Mouse (Mus musculus) gastrocnemius, postnatal 10 days (tissue): ENCODE measurements around the gene Pla2g12b. TPM values are rescaled to one million over a fixed set of nuclear protein-coding genes. Genes with fewer than 3 reads are reported as not detected.
"Not testable (repeated sequence)": the region's sequence is repeated elsewhere in the genome, so short reads cannot be mapped to it uniquely, and the experiment has no call there.

Source experiments
- DNase-seq: peaks from one replicate; pipeline ENCODE4 v3.0.0; 2021; ENCODE audit warnings: mixed read lengths
- long read RNA-seq, 2 experiments: library from polyadenylated mRNA; stranded (forward); transcript quantifications; one replicate each; pipeline ENCODE4 v2.0.0; 2021
- total RNA-seq, 2 experiments: library from RNA; stranded (reverse); gene quantifications; 2 replicates each; pipeline ENCODE4 v1.2.3; 2021

Pla2g12b gene
- under 1 TPM in 1 of 2 experiments, not detected in 1; 0.34 TPM for total RNA-seq
- long read RNA-seq, experiment 1 = 0 reads
- long read RNA-seq, experiment 2 = 0 reads

DNA sequence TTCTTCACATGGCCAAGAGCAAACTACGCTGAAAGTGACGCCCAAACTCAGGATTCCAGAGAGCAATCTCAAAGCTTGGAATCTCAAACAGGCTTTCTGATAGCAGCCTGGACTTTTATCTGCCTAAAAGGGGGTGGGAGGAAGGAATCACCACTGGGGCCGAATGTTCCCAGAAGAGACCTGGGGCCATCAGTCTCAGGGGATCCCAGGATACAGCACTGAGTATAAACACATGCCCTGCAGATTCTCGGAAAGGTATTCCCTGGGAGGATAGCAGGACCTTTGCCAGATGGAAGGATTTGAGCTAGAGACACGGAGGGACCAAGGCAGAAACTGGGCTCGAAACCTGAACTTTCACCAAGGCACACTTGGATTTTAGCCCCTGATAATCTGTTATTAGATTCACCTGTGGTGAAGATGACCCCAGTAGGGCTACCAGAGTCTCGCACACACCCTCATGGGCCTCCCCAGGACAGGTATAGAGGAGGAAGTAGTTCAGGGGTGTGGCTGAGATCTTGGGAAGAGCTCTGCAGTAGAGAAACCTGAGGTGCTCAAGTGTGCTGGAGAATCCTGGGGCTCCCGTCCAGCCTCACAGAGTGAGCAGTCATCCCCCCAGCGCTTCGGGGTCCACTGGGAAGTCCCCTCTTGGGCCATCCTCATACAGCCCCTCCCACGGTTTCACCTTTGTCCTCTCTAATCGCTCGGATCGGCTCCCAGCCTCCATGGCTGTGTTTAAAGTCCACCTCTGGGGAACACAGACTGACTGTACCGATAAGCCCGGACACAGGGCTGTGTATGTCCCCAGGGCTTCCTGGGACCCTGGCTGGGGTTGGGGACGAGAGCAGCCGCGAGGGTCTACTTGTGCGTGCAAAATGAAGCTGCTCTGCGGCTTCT lies at the start of gene Pla2g12b:
Gene Pla2g12b (plus strand): TSS at position 762 of the 894 bp plus-strand sequence.
- no peak for DNase-seq

DNA sequence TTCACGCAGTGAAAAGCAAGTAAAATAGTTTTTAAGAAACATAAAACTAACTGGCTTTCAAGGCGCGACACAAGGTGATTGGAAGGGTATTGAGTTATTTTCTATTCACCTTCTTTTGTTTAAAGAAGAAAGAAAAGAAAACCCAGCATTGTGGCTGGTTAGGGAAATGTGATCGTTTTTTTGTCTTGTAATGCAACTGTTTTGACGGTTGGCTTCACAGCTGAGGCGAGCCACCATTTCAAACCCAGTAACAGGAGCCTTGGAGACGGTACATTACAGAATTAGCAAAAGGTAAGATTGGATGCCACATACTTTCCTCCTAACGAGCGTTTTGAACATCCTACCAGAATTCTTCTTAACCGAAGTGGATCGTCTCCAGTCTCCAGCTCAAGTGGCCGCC lies 49.3 kb upstream of the Pla2g12b start:
- DNase-seq = no peak

DNA sequence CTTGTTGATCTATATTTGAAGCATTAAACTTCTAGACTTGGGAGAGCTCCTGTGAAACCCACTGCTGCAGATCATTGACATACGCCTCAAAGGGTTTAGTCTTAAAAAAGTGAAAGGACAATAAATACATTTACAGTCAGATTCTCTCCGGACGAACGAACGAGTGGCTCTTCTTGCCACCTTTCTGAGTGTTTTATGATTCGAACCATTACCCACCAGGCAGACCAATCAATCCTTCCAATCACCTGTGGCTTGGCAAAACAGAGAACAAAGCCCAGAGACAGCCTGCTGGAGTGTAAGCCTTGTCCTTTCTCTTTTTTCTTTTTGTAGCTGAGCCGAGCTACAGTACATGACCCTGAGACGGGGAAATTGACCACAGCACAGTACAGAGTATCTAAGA lies 48.4 kb upstream of the Pla2g12b start:
- no peak for DNase-seq

DNA sequence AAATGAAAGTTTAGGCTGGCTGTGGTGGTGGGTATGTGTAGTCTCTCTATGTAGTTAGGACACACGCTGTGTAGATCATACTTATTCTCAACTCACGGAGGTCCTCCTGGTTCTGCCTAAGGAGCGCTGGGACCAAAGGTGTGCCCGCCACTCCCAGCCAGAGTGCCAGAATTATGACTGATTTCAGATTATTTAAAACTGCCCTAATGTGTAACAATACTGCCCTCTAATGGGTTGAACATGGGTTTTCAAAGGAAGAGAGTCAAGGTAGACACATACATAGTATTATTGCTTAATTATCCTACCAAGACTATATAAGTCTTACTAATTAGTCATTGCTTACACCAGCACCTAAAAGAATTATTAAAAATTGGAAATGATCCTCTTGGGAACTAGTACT lies 44.7 kb upstream of the Pla2g12b start:
- DNase-seq = no peak

DNA sequence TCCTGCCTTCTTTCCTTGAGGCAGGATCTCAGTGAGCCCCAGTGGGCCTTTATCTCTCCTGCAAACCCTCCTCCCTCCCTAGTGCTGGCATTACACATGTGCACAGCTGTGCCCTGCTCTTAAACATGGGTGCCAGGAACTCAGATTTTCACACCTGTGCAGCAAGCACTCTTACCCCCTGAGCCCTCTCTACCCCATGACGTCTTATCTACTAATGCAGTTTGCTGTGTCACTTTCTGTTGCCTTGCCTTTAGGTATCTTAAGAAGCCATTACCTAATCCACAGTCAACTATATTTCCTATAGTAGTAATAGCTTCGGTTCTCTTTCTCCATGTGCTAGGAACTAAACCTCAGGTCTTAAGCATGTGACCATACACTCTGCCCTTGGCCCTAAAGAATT lies 40.3 kb upstream of the Pla2g12b start:
- DNase-seq = no peak

DNA sequence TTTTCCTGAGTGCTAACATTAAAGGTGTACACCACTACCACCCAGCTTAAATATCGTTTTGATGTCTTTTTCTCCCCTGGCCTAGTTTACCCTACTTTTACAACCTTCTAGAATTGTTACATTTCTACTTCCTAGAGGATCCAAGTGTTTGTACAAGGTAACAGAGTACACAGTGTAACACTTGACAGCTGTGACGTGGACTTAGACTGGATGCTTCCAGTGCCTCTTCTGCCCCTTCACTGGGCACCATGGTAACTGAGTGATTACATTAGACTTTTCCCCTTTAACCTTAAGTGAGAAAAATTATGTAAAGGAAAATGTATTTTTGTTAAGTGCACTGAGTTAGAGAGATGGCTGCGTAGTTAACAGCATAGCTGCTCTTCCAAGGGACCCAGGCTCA lies 38.9 kb upstream of the Pla2g12b start:
- DNase-seq = no peak

DNA sequence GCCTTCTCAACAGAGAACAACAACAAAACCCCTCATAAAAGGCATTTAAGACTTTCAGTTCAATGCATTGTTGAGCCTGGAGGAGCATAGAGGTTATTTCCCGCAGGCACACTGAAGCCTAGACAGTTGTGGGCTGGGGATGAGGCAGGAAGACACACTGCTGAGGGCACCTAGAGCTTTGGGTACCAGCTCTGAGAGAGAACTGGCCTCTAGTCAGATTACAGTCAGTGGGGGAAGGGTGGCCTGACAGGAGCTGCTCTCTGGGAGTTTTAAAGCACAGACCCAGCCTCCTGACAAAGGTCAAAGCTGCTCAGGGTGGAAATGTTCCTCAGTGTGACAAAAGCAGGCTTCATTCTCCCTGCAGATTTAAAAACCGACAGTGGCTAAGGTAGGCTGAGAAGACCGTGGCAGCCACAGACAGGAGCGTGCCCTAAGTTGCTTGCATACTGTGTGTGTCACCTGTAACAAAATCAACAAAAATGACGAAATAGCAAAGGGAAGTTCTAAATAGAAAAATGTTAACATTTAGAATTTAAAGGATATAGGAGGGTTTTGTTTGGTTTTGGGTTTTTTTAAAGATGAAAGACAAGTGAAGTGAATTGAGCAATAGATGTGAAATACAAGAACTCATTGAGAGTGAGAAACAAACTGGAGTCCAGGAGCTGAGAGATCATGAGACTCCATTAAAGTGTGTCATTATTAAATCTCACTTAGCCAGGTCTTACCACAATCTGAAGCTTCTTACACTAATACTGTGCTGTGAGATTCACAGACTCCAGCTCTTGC lies 37.5 kb upstream of the Pla2g12b start:
- no peak for DNase-seq

DNA sequence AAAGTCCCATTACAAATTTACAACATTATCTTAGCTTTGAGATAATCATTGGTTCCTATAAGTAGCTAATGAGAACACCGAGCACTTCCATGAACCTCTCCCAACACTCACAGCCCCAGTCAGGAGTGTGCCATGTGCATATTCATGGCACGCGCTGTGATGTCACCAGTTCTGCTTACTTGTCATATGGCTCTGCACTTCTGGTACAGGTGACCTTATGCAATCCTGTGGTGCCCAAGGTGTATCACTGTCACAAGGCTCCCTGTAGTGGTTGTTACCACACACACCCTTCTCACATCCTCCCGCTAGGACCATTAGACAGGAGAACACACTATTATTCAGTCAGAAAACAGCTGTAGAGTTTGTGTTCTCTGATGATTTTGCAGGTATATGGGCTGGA lies 36.7 kb upstream of the Pla2g12b start:
- no peak for DNase-seq

DNA sequence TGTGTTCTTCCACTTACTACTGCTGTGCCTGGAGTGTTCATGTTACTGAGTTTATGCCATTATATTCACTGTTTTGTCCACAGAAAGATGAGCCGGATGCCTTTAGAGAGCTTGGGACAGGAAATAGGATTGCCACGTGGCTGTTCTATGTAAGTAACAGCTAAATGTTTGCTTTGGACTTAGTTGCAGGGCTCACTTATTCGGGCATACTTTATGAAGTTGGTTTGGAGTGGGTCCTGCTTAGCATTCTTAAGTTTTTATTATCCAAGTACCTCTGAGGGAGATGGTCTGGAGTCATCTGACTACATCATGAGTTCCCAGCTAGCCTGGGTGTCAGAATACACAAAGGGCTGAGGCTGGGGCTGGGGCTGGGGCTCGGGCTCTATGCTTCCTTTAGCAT lies 36.3 kb upstream of the Pla2g12b start:
- DNase-seq = no peak

DNA sequence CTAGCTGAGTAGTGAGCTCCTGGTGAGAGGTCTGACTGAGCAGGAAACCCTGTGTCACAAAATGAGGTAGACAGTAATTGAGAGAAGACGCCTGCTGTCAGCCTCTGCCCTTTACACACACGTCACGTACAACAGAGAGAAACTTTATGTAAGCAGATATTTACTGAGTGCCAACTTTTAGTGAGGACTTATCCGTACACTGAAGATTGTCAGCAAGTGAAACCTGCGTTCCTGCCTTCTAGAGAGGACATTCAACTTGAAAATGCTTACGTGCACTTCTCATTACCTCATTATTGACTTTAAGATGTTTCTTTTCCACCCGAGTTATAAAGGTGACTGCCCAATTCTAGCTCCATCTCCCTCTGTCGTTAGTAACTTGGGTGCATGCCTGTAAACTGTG lies 34.7 kb upstream of the Pla2g12b start:
- DNase-seq = no peak

DNA sequence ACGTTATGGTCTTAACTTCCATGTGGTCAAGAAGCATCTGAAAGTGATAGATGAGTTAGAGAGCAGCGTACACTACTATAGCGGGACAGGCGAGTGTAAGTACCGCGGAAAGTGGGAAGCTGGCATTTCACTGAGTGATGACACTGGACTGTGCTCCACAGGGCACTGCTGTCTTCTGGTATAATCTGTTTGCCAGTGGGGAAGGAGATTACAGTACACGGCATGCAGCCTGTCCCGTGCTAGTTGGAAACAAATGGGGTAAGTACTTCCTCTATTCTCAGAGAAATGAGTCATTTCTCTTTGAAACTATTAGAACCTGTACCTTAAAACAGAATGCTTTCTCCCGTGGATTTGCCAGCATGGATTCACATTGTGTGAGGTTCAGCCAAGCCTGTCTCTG lies 34.0 kb upstream of the Pla2g12b start:
- DNase-seq = no peak

DNA sequence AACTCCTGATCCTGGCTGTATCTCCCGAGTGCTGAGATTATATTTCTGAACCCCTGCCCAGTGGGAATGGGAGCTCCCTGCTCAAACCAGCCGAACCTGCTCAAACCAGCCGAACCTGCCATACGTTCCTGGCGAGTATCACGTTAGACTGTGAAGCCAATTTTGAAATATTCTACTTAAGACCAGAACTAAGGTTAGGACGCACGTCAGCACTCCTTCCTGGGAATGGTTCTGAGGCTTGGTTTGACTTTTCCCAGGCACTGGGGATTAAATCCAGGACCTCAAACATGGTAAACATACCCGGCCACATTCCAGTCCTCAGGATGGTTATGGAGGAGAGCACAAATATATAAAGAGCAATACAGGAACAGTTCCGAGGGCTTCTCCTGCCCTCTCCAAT lies 25.6 kb upstream of the Pla2g12b start:
- DNase-seq = no peak

DNA sequence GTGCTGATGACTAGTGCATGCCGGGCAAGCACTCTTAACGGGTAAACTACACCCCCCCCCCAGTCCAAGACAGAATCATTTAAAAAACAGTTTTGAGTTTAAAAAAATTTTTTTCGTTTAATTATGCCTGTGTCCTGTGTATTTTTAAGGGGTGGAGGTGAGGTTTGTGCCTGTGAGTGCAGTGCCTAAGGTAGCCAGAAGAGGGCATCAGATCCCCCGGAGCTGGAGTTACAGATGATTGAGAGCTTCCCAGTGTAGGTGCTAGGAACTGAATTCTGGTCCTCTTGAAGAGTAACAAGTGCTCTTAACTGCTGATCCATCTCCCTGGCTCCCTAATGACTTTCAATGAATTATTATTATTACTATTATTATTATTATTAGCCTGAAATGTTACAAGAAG lies 24.7 kb upstream of the Pla2g12b start:
- no peak for DNase-seq

DNA sequence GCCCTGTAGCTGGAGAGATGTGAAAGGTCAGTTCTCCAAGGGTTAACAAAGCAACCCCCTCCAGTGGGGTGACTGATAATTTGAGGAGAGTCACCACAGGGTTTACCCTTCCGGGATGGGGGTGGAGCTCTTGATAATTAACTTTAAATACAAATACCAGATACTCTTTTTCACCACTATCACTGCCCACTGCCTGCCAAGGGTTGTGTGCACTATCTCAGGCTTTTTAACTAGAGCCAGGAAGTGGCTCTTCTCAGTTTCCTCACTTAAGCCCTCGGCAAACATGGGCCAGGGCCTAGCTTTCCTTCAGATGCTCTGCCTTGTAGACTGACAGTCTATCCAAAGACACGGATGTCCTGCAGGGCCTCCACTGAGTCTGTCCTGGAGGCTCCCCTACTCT lies 23.5 kb upstream of the Pla2g12b start:
- DNase-seq = no peak

DNA sequence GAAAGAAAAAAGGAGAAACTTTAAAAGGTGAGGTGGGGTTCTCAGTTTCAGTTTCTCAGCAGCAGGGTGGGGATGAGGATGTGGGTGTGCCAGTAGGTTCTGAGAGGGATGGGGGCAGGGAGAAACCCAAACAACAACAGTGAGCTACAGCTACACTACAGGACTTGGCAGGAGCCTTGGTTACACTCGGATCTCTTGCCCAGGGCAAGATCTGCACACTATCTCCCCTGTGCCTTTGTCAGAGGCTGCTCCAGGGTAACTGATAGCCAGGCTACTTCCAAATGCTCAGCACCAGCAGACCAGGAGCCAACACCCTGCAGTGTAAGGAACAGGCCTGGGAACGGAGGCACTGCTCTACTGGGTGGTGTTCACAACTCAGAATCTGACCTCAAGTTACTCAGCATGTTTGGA lies 23.0 kb upstream of the Pla2g12b start:
- no peak for DNase-seq

DNA sequence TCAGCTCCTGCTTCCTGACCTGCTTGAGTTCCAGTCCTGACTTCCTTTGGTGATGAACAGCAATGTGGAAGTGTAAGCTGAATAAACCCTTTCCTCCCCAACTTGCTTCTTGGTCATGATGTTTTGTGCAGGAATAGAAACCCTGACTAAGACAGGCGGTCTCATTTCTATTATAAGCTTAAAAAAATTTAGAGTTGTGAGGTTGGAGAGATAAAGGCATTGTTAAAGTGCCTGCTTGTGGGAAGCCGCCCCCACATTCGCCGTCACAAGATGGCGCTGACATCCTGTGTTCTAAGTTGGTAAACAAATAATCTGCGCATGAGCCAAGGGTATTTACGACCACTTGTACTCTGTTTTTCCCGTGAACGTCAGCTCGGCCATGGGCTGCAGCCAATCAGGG lies 21.9 kb upstream of the Pla2g12b start:
- not testable (repeated sequence) for DNase-seq

DNA sequence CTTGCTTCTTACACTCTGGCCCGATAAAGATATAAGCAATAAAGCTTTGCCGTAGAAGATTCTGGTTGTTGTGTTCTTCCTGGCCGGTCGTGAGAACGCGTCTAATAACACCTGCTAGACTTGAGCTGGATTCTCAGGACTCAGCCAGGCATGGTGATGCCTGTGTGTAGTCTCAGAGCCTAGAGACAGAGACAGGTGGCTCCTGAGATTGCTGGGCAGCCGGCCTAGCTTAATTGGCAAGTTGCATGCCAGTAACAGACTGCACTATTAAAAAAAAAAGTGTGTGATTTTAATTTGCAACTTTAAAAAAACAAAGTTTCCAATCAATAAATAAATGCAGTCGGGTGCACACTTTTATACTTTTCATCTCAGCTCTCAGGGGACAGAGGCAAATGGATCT lies 16.5 kb upstream of the Pla2g12b start:
- DNase-seq = no peak

DNA sequence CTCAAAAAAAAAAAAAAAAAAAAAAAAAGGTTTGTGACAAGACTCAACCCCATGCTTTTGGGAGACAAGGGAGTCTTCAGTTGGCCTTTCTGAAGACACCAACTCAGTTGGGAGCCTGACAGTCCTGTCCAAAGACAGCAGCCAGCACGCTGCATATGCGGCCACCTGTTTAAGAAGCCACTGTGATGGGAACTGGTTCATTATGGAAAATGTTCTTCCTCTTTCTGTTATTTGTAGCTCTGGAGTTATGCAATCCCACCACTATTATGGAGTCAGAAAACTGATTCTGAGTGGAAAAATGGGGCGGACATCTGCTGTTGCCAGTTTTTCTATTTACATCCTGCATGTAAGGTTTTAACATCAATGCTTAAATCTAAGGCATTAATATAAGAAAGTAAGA lies 13.8 kb upstream of the Pla2g12b start:
- DNase-seq = no peak

DNA sequence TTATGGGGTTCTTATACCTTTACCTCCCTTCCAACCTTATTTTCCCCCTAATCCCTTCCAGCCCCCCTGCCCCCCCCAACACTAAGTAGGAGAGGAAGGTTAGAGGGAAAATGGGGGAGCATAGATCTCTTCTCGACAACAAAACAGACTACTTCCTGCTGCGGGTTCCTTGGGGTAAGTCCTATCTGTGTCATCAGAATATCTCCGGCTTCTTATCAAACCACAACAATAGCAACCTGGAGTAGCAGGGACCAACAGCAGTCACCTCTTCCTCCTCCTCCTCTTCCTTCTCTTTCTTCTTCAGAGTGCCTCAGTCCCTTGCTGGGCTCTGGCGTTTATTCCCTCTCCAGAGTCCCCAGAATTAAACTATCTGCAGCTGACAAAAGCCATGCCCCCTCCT lies 11.6 kb upstream of the Pla2g12b start:
- no peak for DNase-seq

DNA sequence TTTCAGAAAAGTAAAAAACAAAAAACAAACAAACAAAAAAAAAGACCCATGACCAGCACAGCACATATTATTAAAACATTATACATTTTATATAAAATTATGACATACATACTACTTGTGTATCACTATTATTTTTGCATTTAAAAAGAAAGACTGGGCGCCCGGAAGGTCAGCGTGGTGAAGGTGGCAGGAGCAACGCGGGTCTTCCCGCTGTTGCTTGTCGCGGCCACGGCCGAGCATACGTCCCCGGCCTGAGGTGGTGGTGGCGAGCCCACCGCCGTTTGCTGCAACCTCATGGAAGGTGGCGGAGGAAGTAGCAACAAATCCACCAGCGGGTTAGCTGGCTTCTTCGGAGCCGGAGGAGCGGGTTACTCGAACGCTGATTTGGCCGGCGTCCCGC lies 8.0 kb upstream of the Pla2g12b start, which contains the start of gene Gm10273:
Gene Gm10273 (plus strand): TSS at position 172 of the 400 bp plus-strand sequence.
- not testable (repeated sequence) for DNase-seq

DNA sequence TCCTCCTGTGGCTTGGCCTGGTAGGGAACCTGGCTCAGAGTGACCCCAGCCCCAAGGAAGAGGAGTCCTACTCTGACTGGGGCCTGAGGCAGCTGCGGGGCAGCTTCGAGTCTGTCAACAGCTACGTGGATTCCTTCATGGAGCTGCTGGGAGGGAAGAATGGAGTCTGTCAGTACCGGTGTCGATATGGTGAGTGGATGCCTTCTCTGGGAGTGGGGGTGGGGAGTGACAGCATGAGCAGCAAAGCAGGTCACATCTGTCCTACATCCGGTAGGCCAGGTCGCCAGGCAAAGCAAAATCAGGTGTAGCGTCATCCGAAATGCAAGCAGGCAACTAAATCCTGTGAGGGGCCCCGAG lies 311 bp downstream of the Pla2g12b start:
- no peak for DNase-seq

DNA sequence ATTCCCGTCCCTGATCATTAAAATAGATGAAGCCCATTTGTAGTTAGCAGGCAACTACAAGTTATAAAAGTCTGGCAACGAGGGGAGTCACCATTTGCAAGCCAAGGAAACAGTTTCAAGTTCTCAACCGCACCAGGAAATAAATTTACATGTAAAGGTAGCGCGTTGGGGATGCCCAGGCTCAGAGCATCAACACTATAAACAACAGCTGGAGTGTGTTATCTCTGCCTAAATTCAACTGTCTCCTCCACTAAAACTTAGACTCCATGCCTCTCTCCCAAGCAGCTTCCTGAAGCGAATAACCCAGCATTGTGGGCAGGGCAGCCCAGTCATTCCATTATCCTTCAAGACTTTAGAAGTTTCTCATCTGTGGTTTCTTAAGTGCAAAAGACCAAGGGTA lies 5.0 kb downstream of the Pla2g12b start:
- DNase-seq = no peak

DNA sequence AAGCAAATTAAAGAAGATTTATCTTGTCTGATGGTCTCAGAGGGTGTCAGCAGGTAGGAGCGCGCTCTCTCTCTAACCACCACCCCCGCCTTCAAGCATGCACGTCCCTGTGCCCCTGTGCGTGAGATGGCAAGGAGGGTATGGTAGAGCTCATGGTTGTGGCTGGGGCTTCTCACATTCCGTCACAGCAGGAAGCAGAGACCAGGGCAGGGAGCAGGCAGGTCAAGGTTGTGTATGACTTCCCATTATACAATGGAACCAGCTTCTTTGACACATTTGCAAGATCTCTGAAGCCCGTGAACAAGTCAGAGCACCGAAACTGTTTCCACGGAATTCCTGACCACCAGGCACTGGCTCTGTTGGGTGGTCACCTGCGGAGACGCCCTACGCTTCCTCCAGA lies 6.8 kb downstream of the Pla2g12b start:
- no peak for DNase-seq

DNA sequence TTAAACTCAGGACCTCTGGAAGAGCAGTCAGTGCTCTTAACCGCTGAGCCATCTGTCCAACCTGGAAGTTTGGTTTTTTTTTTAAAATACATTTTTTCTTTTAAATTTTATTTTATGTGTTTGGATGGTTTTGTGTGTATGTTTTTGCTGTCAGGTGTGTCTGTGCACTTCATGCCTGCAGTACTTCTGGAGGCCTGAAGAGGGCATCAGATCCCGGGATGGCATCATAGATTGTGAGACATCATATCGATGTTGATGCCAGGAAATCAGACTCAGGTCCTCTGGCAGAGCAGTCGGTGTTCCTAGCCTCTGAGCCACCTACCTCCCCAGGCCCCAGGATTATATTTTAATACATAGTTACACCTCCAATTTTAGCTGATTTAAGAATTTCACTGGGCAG lies 10.3 kb downstream of the Pla2g12b start:
- no peak for DNase-seq
